15 mouse cellular contexts compared by ENCODE assay signal in the genomic region with DNA sequence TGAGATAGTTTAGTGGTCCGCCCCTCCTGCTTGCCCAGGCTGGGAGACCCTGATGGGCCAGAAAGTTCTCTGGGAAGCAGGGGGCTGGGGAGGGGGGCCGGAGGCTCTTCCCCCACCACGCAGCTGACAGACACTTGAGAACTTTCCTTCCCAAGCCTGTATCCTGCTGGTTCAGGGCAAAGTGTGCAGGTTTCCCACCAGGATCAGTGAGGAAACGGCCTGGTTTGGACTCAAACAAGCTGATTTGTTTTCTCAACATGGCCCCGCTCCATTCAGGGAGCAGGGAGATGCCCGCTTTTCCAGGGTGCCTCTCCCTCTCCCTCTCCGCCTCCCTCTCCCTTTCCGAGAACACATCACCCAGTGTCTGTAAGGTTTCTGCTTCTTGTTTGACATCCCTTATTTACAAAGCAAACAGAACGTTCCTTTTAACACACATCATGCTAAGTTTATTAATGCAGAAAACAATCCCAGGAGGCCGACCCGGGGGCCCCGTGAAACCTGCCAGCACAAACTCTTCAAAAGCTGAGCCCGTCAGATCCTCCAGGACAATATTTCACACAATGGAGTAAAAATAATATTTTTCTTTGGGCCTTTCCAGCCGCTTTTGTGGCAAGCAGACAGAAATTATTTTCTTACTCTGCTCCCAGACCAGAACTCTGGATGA. TPM values are rescaled to one million over a fixed set of nuclear protein-coding genes. Genes with fewer than 3 reads are reported as not detected.
A peak's percentile ranks its signal among the peaks of the same experiment; 100 is the strongest.
DNase-seq lines count a peak whose midpoint lies in the region; ATAC-seq and TF ChIP-seq lines count a peak whose summit lies in the region.
"Had no signal": no experiment of that assay in that cellular context is flagged by ENCODE, and none has a peak within 500 bp of the region (broad histone marks: within the 10 kb centered on the region; RNA-seq: fewer than 3 reads in every experiment).

No protein-coding gene starts in this region.

- H3K36me3 ChIP-seq in forebrain, embryonic 12.5 days (replicated peaks) = no peaks in the 10 kb centered on the region
- H3K36me3 ChIP-seq in forebrain, embryonic 15.5 days = no peaks in the 10 kb centered on the region
- no peaks in the 10 kb centered on the region for H3K36me3 ChIP-seq in kidney, postnatal 0 days (ENCODE audit: insufficient read depth, low read length)
- H3K36me3 ChIP-seq in limb, embryonic 12.5 days = no peaks in the 10 kb centered on the region
- H3K36me3 ChIP-seq: G1E had no signal

- H3K27me3 ChIP-seq in forebrain, embryonic 12.5 days = peaks cover 9% of the 10 kb centered on the region; the same call in 1 of the 2 replicates
- no peaks in the 10 kb centered on the region for H3K27me3 ChIP-seq in forebrain, embryonic 15.5 days
- 0 out of 2 replicates have a peak, but pooled peaks cover 2% of the 10 kb centered on the region for H3K27me3 ChIP-seq in kidney, postnatal 0 days (ENCODE audit: insufficient read depth, low read length)
- H3K27me3 ChIP-seq in limb, embryonic 12.5 days = peaks cover 16% of the 10 kb centered on the region

- H3K27ac ChIP-seq in forebrain, embryonic 12.5 days = peak overlapping the region; percentile 36; the same call in 1 of the 2 replicates
- H3K27ac ChIP-seq in forebrain, embryonic 15.5 days (replicated peaks) = no peak overlapping the region
- H3K27ac ChIP-seq in kidney, postnatal 0 days = peak overlapping the region; percentile 54; the same call in 1 of the 2 replicates
- H3K27ac ChIP-seq in limb, embryonic 12.5 days = 0 out of 2 replicates have a peak overlapping the region, but pooled peaks have one; percentile 4
- H3K27ac ChIP-seq: heart, adult 2 months had no signal

- WGBS in forebrain, embryonic 12.5 days = 31% methylated on average over 13 of the region's 14 CpGs
- WGBS in forebrain, embryonic 15.5 days = 26% methylated on average over 13 of the region's 14 CpGs
- 23% methylated on average over 14 of the region's 14 CpGs for WGBS in kidney, postnatal 0 days
- WGBS in limb, embryonic 12.5 days = 44% methylated on average over 14 of the region's 14 CpGs

- TF ChIP-seq CTCF in kidney, postnatal 0 days (IDR thresholded peaks at IDR 0.05; ENCODE audit: low read depth) = no peak

- no peak overlapping the region for H3K4me3 ChIP-seq in forebrain, embryonic 12.5 days (replicated peaks)
- H3K4me3 ChIP-seq in forebrain, embryonic 15.5 days = no peak overlapping the region
- H3K4me3 ChIP-seq in kidney, postnatal 0 days (replicated peaks; ENCODE audit: low read depth, low read length) = no peak overlapping the region
- H3K4me3 ChIP-seq in limb, embryonic 12.5 days (replicated peaks) = no peak overlapping the region
- H3K4me3 ChIP-seq: heart, adult 2 months had no signal

- ATAC-seq in forebrain, embryonic 12.5 days (ENCODE audit: low FRiP score) = 0 out of 2 replicates have a peak, but pooled peaks have one; percentile 17
- no peak for ATAC-seq in forebrain, embryonic 15.5 days (replicated peaks)
- ATAC-seq in kidney, postnatal 0 days (replicated peaks; ENCODE audit: low FRiP score, low read depth) = no peak
- no peak for ATAC-seq in limb, embryonic 12.5 days (ENCODE audit: insufficient number of reproducible peaks, insufficient read depth, low FRiP score, low TSS enrichment, low read depth)

- H3K4me1 ChIP-seq in forebrain, embryonic 12.5 days = peaks cover 12% of the 10 kb centered on the region
- H3K4me1 ChIP-seq in forebrain, embryonic 15.5 days = peaks cover 7% of the 10 kb centered on the region; the same call in 1 of the 2 replicates
- no peaks in the 10 kb centered on the region for H3K4me1 ChIP-seq in kidney, postnatal 0 days (replicated peaks; ENCODE audit: insufficient read depth, low read length)
- peaks cover 25% of the 10 kb centered on the region for H3K4me1 ChIP-seq in limb, embryonic 12.5 days (replicated peaks)

- peak; percentile 71 for DNase-seq in kidney, postnatal 0 days (ENCODE audit: low spot score)
- DNase-seq in kidney, adult 11 months = no peak
- peak; percentile 60 for DNase-seq in embryo, embryonic 10 days (ENCODE audit: low spot score)
- DNase-seq in urinary bladder, postnatal 25 days (ENCODE audit: low spot score) = no peak
- DNase-seq in gastrocnemius, postnatal 4 days (ENCODE audit: low spot score in 2 of 2) = no peak
- DNase-seq: lung, adult 18-20 months; thymus, postnatal 25 days had no signal

- H3K9me3 ChIP-seq in forebrain, embryonic 12.5 days = no peaks in the 10 kb centered on the region
- no peaks in the 10 kb centered on the region for H3K9me3 ChIP-seq in forebrain, embryonic 15.5 days
- H3K9me3 ChIP-seq in kidney, postnatal 0 days (replicated peaks; ENCODE audit: low read length) = no peaks in the 10 kb centered on the region
- no peaks in the 10 kb centered on the region for H3K9me3 ChIP-seq in limb, embryonic 12.5 days
- H3K9me3 ChIP-seq: G1E had no signal

- H3K9ac ChIP-seq in forebrain, embryonic 12.5 days = no peak overlapping the region
- H3K9ac ChIP-seq in forebrain, embryonic 15.5 days (replicated peaks) = no peak overlapping the region
- H3K9ac ChIP-seq in kidney, postnatal 0 days (ENCODE audit: low read depth, low read length) = no peak overlapping the region
- H3K9ac ChIP-seq in limb, embryonic 12.5 days (replicated peaks) = no peak overlapping the region

- H3K4me2 ChIP-seq in forebrain, embryonic 12.5 days = no peak overlapping the region
- H3K4me2 ChIP-seq in forebrain, embryonic 15.5 days (replicated peaks) = no peak overlapping the region
- no peak overlapping the region for H3K4me2 ChIP-seq in kidney, postnatal 0 days (ENCODE audit: low read length)
- H3K4me2 ChIP-seq in limb, embryonic 12.5 days = no peak overlapping the region

RNA-seq across cellular contexts. Expression of gene Gm10320, which starts 15.5 kb away (rescaled TPM):
- polyA plus RNA-seq in forebrain, embryonic 12.5 days (2016; fragmentation: Nextera tagmentation; extraction: Ambion mirVana) = 0.93 and 1.4 TPM in 2 replicates
- polyA plus RNA-seq in forebrain, embryonic 15.5 days (2015; fragmentation: Nextera tagmentation; extraction: Ambion mirVana) = 0.59 and 1.4 TPM in 2 replicates
- 1.8 and 2.1 TPM in 2 replicates for polyA plus RNA-seq in kidney, postnatal 0 days (2015; fragmentation: Nextera tagmentation; extraction: Ambion mirVana)
- polyA plus RNA-seq in limb, embryonic 12.5 days (2016; fragmentation: Nextera tagmentation; extraction: Ambion mirVana) = 1.3 and 1.7 TPM in 2 replicates
- not detected for total RNA-seq in gastrocnemius, postnatal 4 days (2021)
- total RNA-seq: adrenal gland, adult 18-20 months; heart, adult 2 months; layer of hippocampus, adult 18-20 months; left cerebral cortex, postnatal 14 days had no signal

Comparison
In these comparisons a context has a peak if more than half of its experiments do, and no peak if none do; other contexts are left out.
1. DNase-seq: peak in kidney, postnatal 0 days (single experiment) and embryo, embryonic 10 days (single experiment); none in kidney, adult 11 months (single experiment), urinary bladder, postnatal 25 days (single experiment) and gastrocnemius, postnatal 4 days (0 of 2).